ENCODE assay signal across 8 mouse cellular contexts in genomic region chr13:108215231-108215780, GRCm38 (mm10). TPM values are rescaled to one million over a fixed set of nuclear protein-coding genes. Genes with fewer than 3 reads are reported as not detected.
A peak's percentile ranks its signal among the peaks of the same experiment; 100 is the strongest.
DNase-seq lines count a peak whose midpoint lies in the region; ATAC-seq and TF ChIP-seq lines count a peak whose summit lies in the region.

No protein-coding gene starts in this region.

- H3K9me3 ChIP-seq in hindbrain, postnatal 0 days (ENCODE audit: low read length), result no peaks in the 10 kb centered on the region
- no peaks in the 10 kb centered on the region for H3K9me3 ChIP-seq in liver, embryonic 16.5 days (replicated peaks; ENCODE audit: control insufficient read depth, low read length)
- no peaks in the 10 kb centered on the region for H3K9me3 ChIP-seq in stomach, embryonic 16.5 days (replicated peaks; ENCODE audit: control insufficient read depth, low read length)

- H3K36me3 ChIP-seq in hindbrain, postnatal 0 days (ENCODE audit: insufficient read depth, low read length), result no peaks in the 10 kb centered on the region
- no peaks in the 10 kb centered on the region for H3K36me3 ChIP-seq in liver, embryonic 16.5 days (ENCODE audit: control insufficient read depth, insufficient read depth)
- H3K36me3 ChIP-seq in stomach, embryonic 16.5 days (ENCODE audit: control insufficient read depth, insufficient read depth, low read length), result no peaks in the 10 kb centered on the region

- H3K4me1 ChIP-seq in hindbrain, postnatal 0 days (ENCODE audit: insufficient read depth, low read length), result no peaks in the 10 kb centered on the region
- H3K4me1 ChIP-seq in liver, embryonic 16.5 days (ENCODE audit: control insufficient read depth, low read depth, low read length), result no peaks in the 10 kb centered on the region; the same call in 1 of the 2 replicates
- 0 out of 2 replicates have a peak, but pooled peaks cover 3% of the 10 kb centered on the region for H3K4me1 ChIP-seq in stomach, embryonic 16.5 days (ENCODE audit: control insufficient read depth, insufficient read depth, low read length)

- WGBS in hindbrain, postnatal 0 days, result 5% methylated on average over 12 of the region's 12 CpGs
- whole genome bisulfite sequencing in liver, embryonic 16.5 days (ENCODE audit: insufficient replicate concordance), result 2% methylated on average over 12 of the region's 12 CpGs
- WGBS in stomach, embryonic 16.5 days, result 2% methylated on average over 12 of the region's 12 CpGs

- TF ChIP-seq CTCF in hindbrain, postnatal 0 days (IDR thresholded peaks at IDR 0.05; ENCODE audit: low read depth), result no peak

- DNase-seq in layer of hippocampus, adult 11-12 months (ENCODE audit: low spot score), result peak; percentile 11
- DNase-seq in layer of hippocampus, adult 9-10 months (ENCODE audit: low spot score), result no peak
- peak; percentile 13 to 32 for DNase-seq in cerebellum, postnatal 25 days
- DNase-seq in hindbrain, postnatal 0 days (ENCODE audit: low spot score), result peak; percentile 10
- DNase-seq in natural killer cell, adult 2 months (ENCODE audit: low spot score in 2 of 2), result no peak
- no peak for DNase-seq in thymus, postnatal 0 days (ENCODE audit: low spot score)

- peak overlapping the region; percentile 81 for H3K4me2 ChIP-seq in hindbrain, postnatal 0 days (ENCODE audit: low read depth, low read length)
- peak overlapping the region; percentile 84 for H3K4me2 ChIP-seq in liver, embryonic 16.5 days (ENCODE audit: low read depth, low read length)
- peak overlapping the region; percentile 97 for H3K4me2 ChIP-seq in stomach, embryonic 16.5 days (ENCODE audit: low read depth, low read length)

- no peak for ATAC-seq in hindbrain, postnatal 0 days
- no peak for ATAC-seq in liver, embryonic 16.5 days (ENCODE audit: low read depth)
- ATAC-seq in stomach, embryonic 16.5 days (ENCODE audit: insufficient read depth, low FRiP score), result no peak

- H3K27me3 ChIP-seq in hindbrain, postnatal 0 days (ENCODE audit: insufficient read depth, low read length), result no peaks in the 10 kb centered on the region
- peaks cover 29% of the 10 kb centered on the region for H3K27me3 ChIP-seq in liver, embryonic 16.5 days (ENCODE audit: control insufficient read depth, insufficient read depth, low read depth, low read length)
- no peaks in the 10 kb centered on the region for H3K27me3 ChIP-seq in stomach, embryonic 16.5 days (ENCODE audit: control insufficient read depth, insufficient read depth, low read length)

- H3K27ac ChIP-seq in hindbrain, postnatal 0 days, result no peak overlapping the region
- H3K27ac ChIP-seq in liver, embryonic 16.5 days (ENCODE audit: low read length), result no peak overlapping the region
- peak overlapping the region; percentile 72; the same call in 1 of the 2 replicates for H3K27ac ChIP-seq in stomach, embryonic 16.5 days (ENCODE audit: low read length)

- H3K9ac ChIP-seq in hindbrain, postnatal 0 days (replicated peaks; ENCODE audit: low read length), result peak overlapping the region; percentile 56
- H3K9ac ChIP-seq in liver, embryonic 16.5 days (ENCODE audit: low read depth, low read length), result no peak overlapping the region
- peak overlapping the region; percentile 84 for H3K9ac ChIP-seq in stomach, embryonic 16.5 days (ENCODE audit: low read length)

- peak overlapping the region; percentile 63 for H3K4me3 ChIP-seq in hindbrain, postnatal 0 days (ENCODE audit: low read length)
- H3K4me3 ChIP-seq in liver, embryonic 16.5 days (ENCODE audit: low read depth, low read length), result peak overlapping the region; percentile 66
- H3K4me3 ChIP-seq in stomach, embryonic 16.5 days (replicated peaks; ENCODE audit: low read length), result peak overlapping the region; percentile 81

RNA-seq across cellular contexts. Expression of gene Elovl7, which starts 1.1 kb away (rescaled TPM):
- 1.7 and 4.0 TPM in 2 replicates for total RNA-seq in hindbrain, postnatal 0 days (2014; rRNA removed)
- 5.2 and 6.8 TPM in 2 replicates for polyA plus RNA-seq in hindbrain, postnatal 0 days (2015; fragmentation: Nextera tagmentation; extraction: Ambion mirVana)
- 2.0 and 2.5 TPM in 2 replicates for polyA plus RNA-seq in liver, embryonic 16.5 days (2015; fragmentation: Nextera tagmentation; extraction: Ambion mirVana)
- polyA plus RNA-seq in stomach, embryonic 16.5 days (2015; fragmentation: Nextera tagmentation; extraction: Ambion mirVana), result 28.4 and 38.5 TPM in 2 replicates
- polyA plus RNA-seq in thymus, postnatal 0 days (2015; fragmentation: Nextera tagmentation; extraction: Ambion mirVana), result 1.2 and 1.5 TPM in 2 replicates

RNA-seq across cellular contexts. Expression of gene Ercc8, which starts 56.8 kb away (rescaled TPM):
- 28.1 and 32.9 TPM in 2 replicates for total RNA-seq in hindbrain, postnatal 0 days (2014; rRNA removed)
- 26.1 and 28.3 TPM in 2 replicates for polyA plus RNA-seq in hindbrain, postnatal 0 days (2015; fragmentation: Nextera tagmentation; extraction: Ambion mirVana)
- polyA plus RNA-seq in liver, embryonic 16.5 days (2015; fragmentation: Nextera tagmentation; extraction: Ambion mirVana), result 4.9 and 5.0 TPM in 2 replicates
- 14.5 and 15.9 TPM in 2 replicates for polyA plus RNA-seq in stomach, embryonic 16.5 days (2015; fragmentation: Nextera tagmentation; extraction: Ambion mirVana)
- 16.6 and 18.2 TPM in 2 replicates for polyA plus RNA-seq in thymus, postnatal 0 days (2015; fragmentation: Nextera tagmentation; extraction: Ambion mirVana)

RNA-seq across cellular contexts. Expression of gene Ndufaf2, which starts 56.9 kb away (rescaled TPM):
- total RNA-seq in hindbrain, postnatal 0 days (2014; rRNA removed), result 8.2 and 15.2 TPM in 2 replicates
- polyA plus RNA-seq in hindbrain, postnatal 0 days (2015; fragmentation: Nextera tagmentation; extraction: Ambion mirVana), result 74.9 and 81.4 TPM in 2 replicates
- polyA plus RNA-seq in liver, embryonic 16.5 days (2015; fragmentation: Nextera tagmentation; extraction: Ambion mirVana), result 21.5 and 24.6 TPM in 2 replicates
- 56.9 and 57.1 TPM in 2 replicates for polyA plus RNA-seq in stomach, embryonic 16.5 days (2015; fragmentation: Nextera tagmentation; extraction: Ambion mirVana)
- polyA plus RNA-seq in thymus, postnatal 0 days (2015; fragmentation: Nextera tagmentation; extraction: Ambion mirVana), result 44.3 and 53.6 TPM in 2 replicates

Comparison
In these comparisons a context has a peak if more than half of its experiments do, and no peak if none do; other contexts are left out.
1. DNase-seq: peak in layer of hippocampus, adult 11-12 months (single experiment), cerebellum, postnatal 25 days (2 of 2) and hindbrain, postnatal 0 days (single experiment); none in layer of hippocampus, adult 9-10 months (single experiment), natural killer cell, adult 2 months (0 of 2) and thymus, postnatal 0 days (single experiment).
2. Peak in every context shown above with its lines, with median percentiles within 50 percentile points of each other: H3K4me2 ChIP-seq and H3K4me3 ChIP-seq.